Mouse (Mus musculus) G1E (cell line): ENCODE results near the gene Oosp1.

ENCODE experiments used
- CTCF ChIP-seq: IDR thresholded peaks from 2 replicates; pipeline ENCODE4 v1.5.1; 2012; ENCODE audit warnings: low read depth, low read length, inconsistent platforms, mixed read lengths
- GATA1 ChIP-seq: IDR thresholded peaks from 2 replicates; pipeline ENCODE4 v1.6.1; 2012; ENCODE audit warnings: borderline replicate concordance, low read length, inconsistent platforms, mixed read lengths
- POLR2AphosphoS5 ChIP-seq: IDR thresholded peaks from 2 replicates; pipeline ENCODE4 v1.6.1; 2012; ENCODE audit warnings: low read depth, low read length, inconsistent platforms; ENCODE audit not compliant: insufficient replicate concordance

GRCm38 (mm10) chr19:11649564-11649963 is 41.4 kb downstream of the Oosp1 start:
- TF ChIP-seq CTCF (no peak), POLR2AphosphoS5 (no peak), GATA1 (no peak)
